Mouse (Mus musculus) heart, embryonic 13.5 days (tissue): ENCODE data around the gene Mcm6. TPM values are rescaled to one million over a fixed set of nuclear protein-coding genes. Genes with fewer than 3 reads are reported as not detected.

Source experiments
- ATAC-seq: fragments of 200-750 bp; cut with Nextera tagmentation; 2 replicates; pipeline ENCODE4 v1.8.0; 2017; ENCODE audit warnings: moderate TSS enrichment; ENCODE audit not compliant: insufficient number of reproducible peaks, low FRiP score, low TSS enrichment; ENCODE audit errors: extremely low read depth
- H3K27ac ChIP-seq: fragments of 300-500 bp; sonication (generic); replicated peaks from 2 replicates; pipeline ENCODE4 v1.5.1; 2015; ENCODE audit warnings: moderate library complexity, mild to moderate bottlenecking, inconsistent platforms
- H3K27me3 ChIP-seq: fragments of 300-500 bp; sonication (generic); replicated peaks from 2 replicates; pipeline ENCODE4 v1.6.1; 2015; ENCODE audit warnings: mild to moderate bottlenecking, inconsistent platforms
- H3K36me3 ChIP-seq: fragments of 300-500 bp; sonication (generic); 2 replicates; pipeline ENCODE4 v1.6.1; 2015; ENCODE audit warnings: mild to moderate bottlenecking, inconsistent platforms
- H3K4me1 ChIP-seq: fragments of 300-500 bp; sonication (generic); 2 replicates; pipeline ENCODE4 v1.6.1; 2015; ENCODE audit warnings: inconsistent platforms
- H3K4me2 ChIP-seq: fragments of 300-500 bp; sonication (generic); 2 replicates; pipeline ENCODE4 v1.6.1; 2015; ENCODE audit warnings: inconsistent platforms, mild to moderate bottlenecking, moderate library complexity
- H3K4me3 ChIP-seq: fragments of 300-500 bp; sonication (generic); 2 replicates; pipeline ENCODE4 v1.5.1; 2015; ENCODE audit warnings: moderate library complexity, mild to moderate bottlenecking, inconsistent platforms
- H3K9ac ChIP-seq: fragments of 300-500 bp; sonication (generic); 2 replicates; pipeline ENCODE4 v1.6.1; 2015; ENCODE audit warnings: inconsistent platforms, mild to moderate bottlenecking, moderate library complexity
- H3K9me3 ChIP-seq: fragments of 300-500 bp; sonication (generic); 2 replicates; pipeline ENCODE4 v1.6.1; 2016; ENCODE audit warnings: inconsistent platforms
- WGBS: fragments of 180-500 bp; shearing (Covaris S2); methylation state at CpG from one replicate; pipeline ENCODE4 v1.1.7; 2015; ENCODE audit warnings: mixed read lengths; 5-methylcytosine and 5-hydroxymethylcytosine counted together
- polyA plus RNA-seq: library from polyadenylated mRNA; unstranded; fragments of >200 nt; fragmentation: Nextera tagmentation; extraction: Ambion mirVana; gene quantifications from 2 replicates; pipeline ENCODE4 v1.2.1, GENCODE M21; 2015

The Mcm6 gene
- polyA plus RNA-seq, 1 experiment from 2014 or later: 146 TPM

DNA sequence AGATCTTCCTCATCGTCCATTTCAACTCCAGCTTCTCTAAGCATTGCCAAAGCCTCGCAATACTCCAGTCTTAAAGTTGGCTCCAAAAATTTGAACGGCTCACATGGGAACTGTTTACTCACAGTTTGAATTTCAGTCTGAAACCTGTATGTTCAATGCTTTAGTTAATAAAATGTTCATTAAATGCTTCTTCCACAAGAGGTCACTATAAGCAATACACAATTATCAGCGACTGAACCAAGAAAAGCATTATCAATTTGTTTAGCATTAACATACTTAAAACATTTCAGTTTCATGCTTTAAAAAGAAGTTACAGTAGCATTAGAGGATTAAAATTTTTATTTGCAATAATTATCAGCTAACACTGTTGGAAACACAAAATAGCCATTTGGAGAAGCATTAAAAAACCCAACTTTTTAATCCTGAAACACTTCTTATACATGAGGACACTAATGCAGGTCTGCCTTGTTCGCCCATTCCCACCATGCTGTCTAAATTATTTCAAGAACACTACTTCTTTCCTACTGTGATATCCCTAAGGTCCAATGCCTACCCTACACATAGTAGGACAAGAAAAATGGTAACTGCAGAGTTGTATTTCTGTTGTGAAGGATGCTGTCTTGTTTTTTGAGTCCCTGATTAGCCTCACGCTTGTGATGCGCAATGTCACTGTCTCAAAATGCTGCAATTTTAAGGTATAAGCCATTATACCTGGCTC lies 12.8 kb upstream of the Mcm6 start:
- no peak overlapping the region for H3K27ac ChIP-seq
- H3K4me3 ChIP-seq: no peak overlapping the region
- no peaks in the 10 kb centered on the region for H3K4me1 ChIP-seq
- peaks cover 77% of the 10 kb centered on the region for H3K36me3 ChIP-seq
- H3K4me2 ChIP-seq: no peak overlapping the region
- H3K9me3 ChIP-seq: no peaks in the 10 kb centered on the region
- 83% methylated on average over 7 of the region's 7 CpGs for WGBS
- ATAC-seq: no peak
- H3K27me3 ChIP-seq: no peaks in the 10 kb centered on the region
- no peak overlapping the region for H3K9ac ChIP-seq

DNA sequence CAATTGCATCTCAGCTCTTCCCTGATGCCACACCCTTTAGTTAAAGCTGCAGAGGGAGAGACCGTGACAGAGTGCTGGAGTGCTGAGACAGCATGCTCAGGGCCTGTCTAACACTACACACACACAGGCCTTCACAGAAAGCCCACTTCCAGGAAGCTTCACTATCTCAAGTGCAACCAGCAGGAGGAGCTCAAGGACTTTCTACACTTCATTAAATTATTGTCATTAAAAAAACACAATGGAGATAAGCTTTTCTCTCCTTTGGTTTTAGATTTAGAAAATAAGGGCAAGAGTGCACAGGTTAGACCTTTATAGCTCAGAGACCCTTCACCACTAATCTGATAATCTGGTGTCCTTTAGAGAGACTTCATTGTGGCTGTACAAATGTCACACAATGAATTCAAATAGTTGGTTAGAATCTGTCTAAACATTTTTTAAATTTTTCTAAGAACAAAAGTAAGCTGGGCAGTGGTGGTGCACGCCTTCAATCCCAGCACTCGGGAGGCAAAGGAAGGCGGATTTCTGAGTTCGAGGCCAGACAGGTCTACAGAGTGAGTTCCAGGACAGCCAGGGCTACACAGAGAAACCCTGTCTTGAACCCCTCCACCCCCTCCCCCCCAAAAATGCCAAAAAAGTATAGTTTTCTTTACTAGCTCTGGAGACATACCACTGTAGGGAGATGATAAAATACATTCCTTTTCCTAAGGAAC lies 9.4 kb upstream of the Mcm6 start:
- Histone ChIP-seq H3K4me1 (no peaks in the 10 kb centered on the region), H3K9me3 (no peaks in the 10 kb centered on the region), H3K36me3 (peaks cover 75% of the 10 kb centered on the region), H3K4me3 (no peak overlapping the region), H3K27me3 (no peaks in the 10 kb centered on the region), H3K27ac (no peak overlapping the region), H3K9ac (no peak overlapping the region), H3K4me2 (no peak overlapping the region)
- no peak for ATAC-seq
- WGBS: 75% methylated on average over 5 of the region's 5 CpGs

DNA sequence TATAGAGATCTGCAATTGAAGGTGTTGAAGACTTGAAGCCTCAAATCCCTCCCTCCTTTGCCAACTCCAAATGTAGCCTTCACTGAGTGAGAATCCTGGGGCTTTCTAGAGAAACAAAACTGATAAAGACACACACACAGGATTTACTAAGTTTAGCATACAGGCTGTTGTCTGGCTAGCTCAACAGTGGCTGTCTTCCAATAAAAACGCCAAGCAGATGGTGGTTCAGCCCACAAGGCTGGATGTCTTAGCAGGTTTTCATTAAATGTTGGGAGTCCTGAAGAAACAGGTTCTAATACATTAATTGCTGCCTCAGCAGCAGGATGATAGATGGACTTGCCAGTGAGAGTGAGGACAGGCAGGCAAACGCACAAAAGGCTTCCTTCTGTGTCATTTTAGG lies 1.1 kb upstream of the Mcm6 start:
- peaks cover 48% of the 10 kb centered on the region for H3K36me3 ChIP-seq
- H3K9ac ChIP-seq: peak overlapping the region; percentile 38; the same call in 1 of the 2 replicates
- H3K9me3 ChIP-seq: no peaks in the 10 kb centered on the region
- H3K4me2 ChIP-seq: 0 out of 2 replicates have a peak overlapping the region, but pooled peaks have one; percentile 72
- no peak overlapping the region for H3K4me3 ChIP-seq
- no peak for ATAC-seq
- H3K27me3 ChIP-seq: no peaks in the 10 kb centered on the region
- H3K27ac ChIP-seq: peak overlapping the region; percentile 93
- peaks cover 33% of the 10 kb centered on the region for H3K4me1 ChIP-seq
- 39% methylated on average over 2 of the region's 2 CpGs for WGBS

DNA sequence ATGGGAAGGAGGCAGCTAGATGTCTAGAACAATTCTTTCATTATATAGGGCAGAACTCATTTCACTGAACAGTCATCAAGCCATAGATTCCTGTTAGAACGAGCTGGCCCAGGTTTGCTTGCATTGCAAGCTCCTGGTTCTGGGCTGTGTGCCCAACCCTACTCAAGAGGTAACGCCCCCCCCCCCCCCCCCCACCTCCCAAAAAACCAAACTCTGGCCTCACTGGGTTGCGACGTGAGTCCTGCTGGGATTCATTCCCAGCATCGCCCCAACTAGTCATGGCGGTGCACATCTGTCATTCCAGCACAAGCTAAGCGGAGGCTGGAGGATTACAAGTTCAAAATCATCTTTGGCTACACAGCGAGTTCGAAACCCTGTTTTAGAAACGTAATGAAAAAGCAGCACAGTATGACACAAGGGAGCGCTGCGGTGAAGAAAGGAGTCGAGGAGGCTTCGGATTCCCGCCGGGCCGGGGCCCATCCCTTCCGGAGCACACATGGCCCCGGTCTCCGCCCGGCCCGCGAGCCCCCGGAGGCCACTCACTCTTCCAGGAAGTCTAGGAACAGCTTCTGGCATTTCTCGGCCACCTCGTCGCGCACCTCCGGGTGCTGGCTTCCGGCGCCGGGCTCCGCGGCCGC lies 429 bp downstream of the Mcm6 start:
- WGBS: under 1% methylated on average over 35 of the region's 35 CpGs
- Histone ChIP-seq H3K4me3 (peak overlapping the region; percentile 92), H3K4me1 (peaks cover 33% of the 10 kb centered on the region), H3K27me3 (no peaks in the 10 kb centered on the region), H3K9me3 (no peaks in the 10 kb centered on the region), H3K36me3 (peaks cover 51% of the 10 kb centered on the region), H3K27ac (peak overlapping the region; percentile 93), H3K4me2 (peak overlapping the region; percentile 72), H3K9ac (peak overlapping the region; percentile 92)
- ATAC-seq: peak; percentile 63

DNA sequence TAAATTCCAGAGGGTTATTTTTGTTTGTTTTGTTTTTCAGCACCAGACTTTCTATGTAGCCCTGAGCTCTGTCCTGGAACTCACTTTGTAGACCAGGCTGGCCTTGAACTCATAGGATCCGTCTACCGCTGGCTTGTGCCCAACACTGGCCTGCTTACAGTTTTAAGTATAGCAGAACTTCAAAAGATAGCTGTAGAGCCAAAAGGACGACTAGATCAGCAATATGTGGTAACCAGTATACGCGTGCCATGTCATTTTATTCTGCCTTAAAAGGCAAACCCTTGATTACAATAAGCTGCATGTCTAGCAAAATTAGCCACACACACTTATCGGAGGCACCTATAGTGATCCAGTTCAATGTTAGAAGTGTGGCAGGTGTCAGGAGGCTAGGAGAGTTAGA lies 1.2 kb downstream of the Mcm6 start:
- H3K4me2 ChIP-seq: peak overlapping the region; percentile 72
- 59% methylated on average over 6 of the region's 6 CpGs for WGBS
- peaks cover 33% of the 10 kb centered on the region for H3K4me1 ChIP-seq
- H3K4me3 ChIP-seq: peak overlapping the region; percentile 92
- H3K9me3 ChIP-seq: no peaks in the 10 kb centered on the region
- no peak for ATAC-seq
- H3K9ac ChIP-seq: peak overlapping the region; percentile 92
- peaks cover 54% of the 10 kb centered on the region for H3K36me3 ChIP-seq
- peak overlapping the region; percentile 93 for H3K27ac ChIP-seq
- no peaks in the 10 kb centered on the region for H3K27me3 ChIP-seq

DNA sequence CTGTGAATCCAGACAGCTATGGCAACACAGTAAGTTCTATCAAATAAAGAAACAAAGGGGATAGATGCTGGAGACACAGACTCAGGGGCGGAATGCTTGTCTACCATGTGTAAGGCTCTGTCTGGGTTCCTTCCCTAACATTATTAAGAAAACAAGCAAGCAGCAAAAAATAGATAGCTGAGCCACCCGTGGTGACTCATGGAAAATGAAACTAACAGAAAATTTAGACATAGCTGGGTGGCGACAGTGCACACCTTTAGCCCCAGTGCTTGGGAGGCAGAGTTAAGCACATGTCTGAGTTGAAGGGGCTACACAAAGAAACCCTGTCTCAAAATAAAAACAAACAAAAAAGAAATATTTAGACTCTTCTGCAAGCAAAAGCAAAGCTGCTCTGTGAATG lies 2.0 kb downstream of the Mcm6 start:
- ATAC-seq: no peak
- no peaks in the 10 kb centered on the region for H3K9me3 ChIP-seq

DNA sequence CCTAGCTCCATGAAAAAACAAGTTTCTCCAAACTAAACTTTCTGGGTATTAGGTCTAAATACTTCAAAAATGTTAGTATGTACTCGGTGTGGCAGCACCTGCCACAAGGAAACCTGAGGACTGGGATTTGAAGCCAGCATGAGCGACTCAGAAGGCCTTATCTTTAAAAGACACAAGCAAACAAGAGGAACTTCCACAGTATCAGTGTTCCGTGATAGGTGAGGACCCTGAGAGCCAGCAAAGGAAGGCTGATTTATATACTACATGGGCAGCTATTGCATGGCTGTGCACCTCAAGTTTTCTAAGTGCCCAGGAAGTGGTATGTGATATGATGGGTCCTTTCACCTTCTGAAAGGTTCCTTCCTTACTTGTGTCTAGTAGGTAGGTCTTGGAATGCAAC lies 6.4 kb downstream of the Mcm6 start:
- H3K4me1 ChIP-seq: peaks cover 14% of the 10 kb centered on the region
- H3K9me3 ChIP-seq: no peaks in the 10 kb centered on the region
- no peak for ATAC-seq
- no peaks in the 10 kb centered on the region for H3K27me3 ChIP-seq
- no peak overlapping the region for H3K9ac ChIP-seq
- WGBS: 63% methylated on average over 3 of the region's 3 CpGs
- peaks cover 88% of the 10 kb centered on the region for H3K36me3 ChIP-seq
- H3K4me3 ChIP-seq: no peak overlapping the region
- H3K27ac ChIP-seq: no peak overlapping the region
- no peak overlapping the region for H3K4me2 ChIP-seq

More for the DNA sequence above, 2.0 kb downstream of the Mcm6 start:
- Histone ChIP-seq H3K27me3 (no peaks in the 10 kb centered on the region), H3K4me1 (peaks cover 33% of the 10 kb centered on the region), H3K27ac (peak overlapping the region; percentile 93; the same call in 1 of the 2 replicates), H3K4me3 (peak overlapping the region; percentile 92), H3K4me2 (peak overlapping the region; percentile 72), H3K36me3 (peaks cover 54% of the 10 kb centered on the region), H3K9ac (peak overlapping the region; percentile 92)
- WGBS: 42% methylated on average over 3 of the region's 3 CpGs

DNA sequence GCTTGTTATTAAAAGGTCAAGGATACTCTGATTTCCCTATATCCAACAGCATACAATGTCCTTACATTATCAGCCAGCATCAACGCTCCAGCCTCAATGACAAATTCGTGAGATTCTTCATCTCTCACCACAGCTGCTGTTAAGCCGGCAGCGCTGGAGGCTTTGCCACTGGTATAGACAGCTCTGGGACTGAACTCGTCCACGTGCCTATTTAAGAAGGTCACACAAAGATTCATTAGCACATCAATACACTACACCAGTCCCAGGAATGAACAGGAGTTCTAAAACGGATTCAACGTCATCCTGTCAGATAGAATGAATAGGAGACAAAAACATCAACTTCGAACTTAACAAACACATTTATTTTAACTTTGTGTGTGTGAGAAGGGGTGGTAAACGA lies 15.2 kb downstream of the Mcm6 start:
- Histone ChIP-seq H3K4me1 (no peaks in the 10 kb centered on the region), H3K9me3 (no peaks in the 10 kb centered on the region), H3K27me3 (no peaks in the 10 kb centered on the region), H3K27ac (no peak overlapping the region), H3K36me3 (peaks cover 95% of the 10 kb centered on the region), H3K4me2 (no peak overlapping the region), H3K4me3 (no peak overlapping the region), H3K9ac (no peak overlapping the region)
- 86% methylated on average over 10 of the region's 10 CpGs for WGBS
- no peak for ATAC-seq

DNA sequence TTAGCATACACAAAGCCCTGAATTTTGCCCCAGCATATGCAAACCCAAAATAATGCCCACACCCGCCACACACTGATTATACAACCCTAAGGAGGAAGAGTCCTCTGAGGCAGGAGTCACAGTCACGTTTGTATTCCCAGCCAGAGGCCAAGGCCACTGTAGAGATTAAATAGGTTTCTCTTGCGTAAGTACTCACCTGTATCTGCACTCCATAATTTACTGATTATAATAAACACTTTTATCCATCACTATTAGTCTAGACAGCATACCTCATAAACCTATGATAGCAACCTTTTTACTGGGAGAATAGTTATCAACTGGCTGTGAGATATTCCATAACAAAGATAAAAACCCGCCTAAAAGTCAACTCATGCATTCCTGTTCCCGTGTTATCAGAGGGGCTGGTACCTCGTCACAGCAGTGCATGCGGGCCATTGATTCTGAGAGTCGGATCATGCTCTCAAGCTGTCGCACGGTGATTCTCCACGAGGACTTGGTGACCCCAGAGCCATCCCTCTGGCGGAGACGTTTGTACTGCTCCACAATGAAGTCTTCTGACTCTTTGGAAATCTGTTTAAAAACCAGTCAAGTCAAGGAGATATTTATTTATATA lies 21.6 kb downstream of the Mcm6 start:
- Histone ChIP-seq H3K36me3 (peaks cover 93% of the 10 kb centered on the region), H3K4me3 (no peak overlapping the region), H3K4me2 (no peak overlapping the region), H3K27me3 (no peaks in the 10 kb centered on the region), H3K9me3 (no peaks in the 10 kb centered on the region), H3K9ac (no peak overlapping the region), H3K27ac (no peak overlapping the region), H3K4me1 (no peaks in the 10 kb centered on the region)
- ATAC-seq: no peak
- 69% methylated on average over 13 of the region's 13 CpGs for WGBS

DNA sequence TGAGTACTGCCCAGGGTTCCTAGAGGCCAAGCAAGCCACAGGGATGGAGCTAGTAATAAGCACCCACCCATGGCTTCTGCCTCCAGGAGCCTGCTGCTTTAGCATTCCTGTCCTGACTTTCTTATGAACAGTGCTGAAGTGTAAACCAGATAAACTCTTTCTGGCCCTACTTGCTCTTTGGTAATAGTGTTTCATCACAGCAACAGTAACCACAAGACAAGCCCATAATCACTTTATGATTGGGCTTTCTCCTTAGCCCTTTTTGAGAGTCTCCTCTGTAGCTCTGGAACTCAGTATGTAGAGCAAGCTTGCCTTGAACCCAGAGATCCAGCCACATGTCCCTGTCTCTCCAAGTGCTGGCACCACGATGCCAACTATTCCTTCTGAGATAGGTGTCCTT lies 29.2 kb downstream of the Mcm6 start:
- Histone ChIP-seq H3K4me1 (no peaks in the 10 kb centered on the region), H3K27ac (no peak overlapping the region), H3K36me3 (peaks cover 90% of the 10 kb centered on the region), H3K4me3 (no peak overlapping the region), H3K9ac (no peak overlapping the region), H3K9me3 (no peaks in the 10 kb centered on the region), H3K4me2 (no peak overlapping the region), H3K27me3 (no peaks in the 10 kb centered on the region)
- no peak for ATAC-seq
- 88% methylated on average over 1 of the region's 1 CpGs for WGBS

DNA sequence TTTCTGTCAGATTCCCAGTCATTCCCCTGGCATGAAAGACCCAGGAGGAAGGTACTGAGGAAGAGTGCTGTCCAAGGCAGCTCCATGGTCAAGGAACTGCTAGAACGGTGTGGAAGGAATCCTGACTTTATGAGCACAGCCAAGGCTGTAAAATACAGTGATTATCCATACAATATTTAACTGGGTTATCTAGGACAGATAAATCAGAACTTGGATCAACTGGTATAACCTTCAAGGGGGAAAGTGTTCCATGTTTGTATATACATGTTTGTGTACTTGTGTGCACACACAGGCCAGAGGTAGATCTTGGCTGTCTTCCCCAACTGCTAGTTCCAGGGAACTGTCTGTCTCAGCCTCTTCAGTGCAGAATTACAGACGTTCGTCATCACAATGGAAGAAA lies 31.2 kb downstream of the Mcm6 start, which contains the start of gene Lct:
Gene Lct, minus strand, starts transcription at position 101 of the 400 bp plus-strand sequence.
- Histone ChIP-seq H3K9ac (no peak within 1 kb of the TSS), H3K9me3 (no peaks in the 10 kb centered on the region), H3K4me3 (no peak within 1 kb of the TSS), H3K27me3 (no peaks in the 10 kb centered on the region), H3K4me1 (peaks cover 4% of the 10 kb centered on the region), H3K27ac (no peak within 1 kb of the TSS), H3K36me3 (peaks cover 77% of the 10 kb centered on the region), H3K4me2 (no peak within 1 kb of the TSS)
- 83% methylated on average over 3 of the region's 3 CpGs for WGBS
- no peak for ATAC-seq
